ENCODE assay signal across 10 mouse cellular contexts in the genomic region with DNA sequence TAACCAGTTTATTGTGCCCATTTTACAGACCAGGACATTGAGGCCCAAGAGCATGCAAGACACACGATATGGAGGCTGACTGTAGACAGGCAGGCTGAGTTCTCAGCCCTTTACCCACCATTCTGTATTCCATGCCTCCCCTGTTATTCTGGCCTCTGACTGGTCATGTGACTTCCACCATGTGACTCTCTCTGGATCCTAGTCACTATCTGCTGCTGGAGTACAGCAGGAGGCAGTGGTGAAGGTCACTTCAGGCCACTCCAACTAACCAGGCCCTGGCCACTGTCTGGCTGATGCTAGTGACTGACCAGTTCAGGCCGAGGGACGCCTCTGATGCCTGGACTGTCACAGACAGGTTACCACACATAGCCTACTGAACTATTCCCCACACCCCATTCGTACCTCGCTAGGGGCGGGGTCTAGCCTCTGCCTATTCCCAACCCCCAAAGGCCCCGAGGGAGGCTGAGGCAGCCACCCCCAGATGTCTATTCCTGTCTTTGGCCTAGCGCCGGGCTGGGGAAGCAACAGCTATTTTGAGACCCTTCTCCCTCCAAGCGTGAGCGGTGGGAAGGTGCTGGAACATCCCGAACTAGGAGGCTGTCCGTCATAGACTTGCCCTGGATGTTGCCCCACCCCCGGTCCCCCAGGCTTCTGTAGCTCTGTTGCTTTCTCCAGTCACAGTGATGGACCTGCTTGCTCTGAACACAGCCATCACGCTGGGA. TPM values are rescaled to one million over a fixed set of nuclear protein-coding genes. Genes with fewer than 3 reads are reported as not detected.
DNase-seq lines count a peak whose midpoint lies in the region; ATAC-seq and TF ChIP-seq lines count a peak whose summit lies in the region.
"Had no signal": no experiment of that assay in that cellular context is flagged by ENCODE, and none has a peak within 500 bp of the region (broad histone marks: within the 10 kb centered on the region; RNA-seq: fewer than 3 reads in every experiment).

No protein-coding gene starts in this region.

- intact Hi-C loops in left cerebral cortex, postnatal 14 days (cut with DNase I) = no loop called here

- H3K27me3 ChIP-seq in hindbrain, embryonic 13.5 days = peaks cover 41% of the 10 kb centered on the region
- no peaks in the 10 kb centered on the region for H3K27me3 ChIP-seq in hindbrain, postnatal 0 days (ENCODE audit: insufficient read depth, low read length)
- H3K27me3 ChIP-seq in forebrain, embryonic 15.5 days = no peaks in the 10 kb centered on the region; the same call in 1 of the 2 replicates

- H3K4me2 ChIP-seq in hindbrain, embryonic 13.5 days = no peak overlapping the region
- H3K4me2 ChIP-seq in hindbrain, postnatal 0 days (ENCODE audit: low read depth, low read length) = no peak overlapping the region
- H3K4me2 ChIP-seq in forebrain, embryonic 15.5 days (replicated peaks) = no peak overlapping the region

- WGBS in hindbrain, embryonic 13.5 days = 59% methylated on average over 15 of the region's 15 CpGs
- WGBS in hindbrain, postnatal 0 days = 52% methylated on average over 15 of the region's 15 CpGs
- WGBS in forebrain, embryonic 15.5 days = 54% methylated on average over 15 of the region's 15 CpGs

- no peak overlapping the region for H3K4me3 ChIP-seq in hindbrain, embryonic 13.5 days
- H3K4me3 ChIP-seq in hindbrain, postnatal 0 days (ENCODE audit: low read length) = no peak overlapping the region
- no peak overlapping the region for H3K4me3 ChIP-seq in forebrain, embryonic 15.5 days

- H3K9me3 ChIP-seq in hindbrain, embryonic 13.5 days = no peaks in the 10 kb centered on the region
- H3K9me3 ChIP-seq in hindbrain, postnatal 0 days (ENCODE audit: low read length) = no peaks in the 10 kb centered on the region
- no peaks in the 10 kb centered on the region for H3K9me3 ChIP-seq in forebrain, embryonic 15.5 days

- 0 out of 2 replicates have a peak, but pooled peaks have one; percentile 27 for ATAC-seq in hindbrain, embryonic 13.5 days (ENCODE audit: low FRiP score)
- ATAC-seq in hindbrain, postnatal 0 days = no peak
- no peak for ATAC-seq in forebrain, embryonic 15.5 days (replicated peaks)
- ATAC-seq in granulocyte monocyte progenitor cell, adult 5-6 weeks (replicated peaks; ENCODE audit: poor library complexity, severe bottlenecking) = no peak
- ATAC-seq: liver, postnatal 0 days had no signal

- peaks cover 15% of the 10 kb centered on the region for H3K4me1 ChIP-seq in hindbrain, embryonic 13.5 days (replicated peaks)
- no peaks in the 10 kb centered on the region for H3K4me1 ChIP-seq in hindbrain, postnatal 0 days (ENCODE audit: insufficient read depth, low read length)
- peaks cover 11% of the 10 kb centered on the region for H3K4me1 ChIP-seq in forebrain, embryonic 15.5 days

- no peak for TF ChIP-seq CTCF in hindbrain, postnatal 0 days (IDR thresholded peaks at IDR 0.05; ENCODE audit: low read depth)

- H3K9ac ChIP-seq in hindbrain, embryonic 13.5 days = no peak overlapping the region
- no peak overlapping the region for H3K9ac ChIP-seq in hindbrain, postnatal 0 days (replicated peaks; ENCODE audit: low read length)
- no peak overlapping the region for H3K9ac ChIP-seq in forebrain, embryonic 15.5 days (replicated peaks)
- H3K9ac ChIP-seq: liver, postnatal 0 days had no signal

- H3K27ac ChIP-seq in hindbrain, embryonic 13.5 days = no peak overlapping the region
- H3K27ac ChIP-seq in hindbrain, postnatal 0 days = no peak overlapping the region
- no peak overlapping the region for H3K27ac ChIP-seq in forebrain, embryonic 15.5 days (replicated peaks)

- H3K36me3 ChIP-seq in hindbrain, embryonic 13.5 days = no peaks in the 10 kb centered on the region
- H3K36me3 ChIP-seq in hindbrain, postnatal 0 days (ENCODE audit: insufficient read depth, low read length) = no peaks in the 10 kb centered on the region
- no peaks in the 10 kb centered on the region for H3K36me3 ChIP-seq in forebrain, embryonic 15.5 days
- H3K36me3 ChIP-seq: G1E had no signal

- no peak for DNase-seq in hindbrain, postnatal 0 days (ENCODE audit: low spot score)
- peak; percentile 55 for DNase-seq in ES-CJ7 (ENCODE audit: low read depth, low spot score)
- DNase-seq in frontal cortex, postnatal 36 days (ENCODE audit: low spot score in 2 of 2) = peak; percentile 81 to 88
- peak; percentile 76 to 85 for DNase-seq in left cerebral cortex, postnatal 14 days (ENCODE audit: low spot score in 2 of 2)
- no peak for DNase-seq in cerebellum, adult 18-20 months
- DNase-seq: liver, postnatal 0 days had no signal

RNA-seq across cellular contexts. Expression of a gene that starts 4.6 kb away (rescaled TPM):
- 103 and 105 TPM in 2 replicates for polyA plus RNA-seq in hindbrain, embryonic 13.5 days (2015; fragmentation: Nextera tagmentation; extraction: Ambion mirVana)
- total RNA-seq in hindbrain, postnatal 0 days (2014; rRNA removed) = 28.8 and 55.6 TPM in 2 replicates
- 99.1 and 99.3 TPM in 2 replicates for polyA plus RNA-seq in hindbrain, postnatal 0 days (2015; fragmentation: Nextera tagmentation; extraction: Ambion mirVana)
- total RNA-seq in left cerebral cortex, postnatal 14 days (2021) = 10 to 100 TPM; 59.5 to 75.8 TPM
- 96.9 and 98.6 TPM in 2 replicates for polyA plus RNA-seq in forebrain, embryonic 15.5 days (2015; fragmentation: Nextera tagmentation; extraction: Ambion mirVana)
- total RNA-seq in granulocyte monocyte progenitor cell, adult 5-6 weeks (2014; fragmentation: Nextera tagmentation) = 92.9 and 109 TPM in 2 replicates
- 74.0 and 75.4 TPM in 2 replicates for total RNA-seq in granulocyte monocyte progenitor cell, adult 5-6 weeks (2017)

RNA-seq across cellular contexts. Expression of a gene that starts 36.8 kb away (rescaled TPM):
- 12.4 and 13.0 TPM in 2 replicates for polyA plus RNA-seq in hindbrain, embryonic 13.5 days (2015; fragmentation: Nextera tagmentation; extraction: Ambion mirVana)
- 21.4 and 34.6 TPM in 2 replicates for total RNA-seq in hindbrain, postnatal 0 days (2014; rRNA removed)
- 20.9 and 23.6 TPM in 2 replicates for polyA plus RNA-seq in hindbrain, postnatal 0 days (2015; fragmentation: Nextera tagmentation; extraction: Ambion mirVana)
- total RNA-seq in left cerebral cortex, postnatal 14 days (2021) = 100 to 1,000 TPM; 179 to 209 TPM
- 9.2 and 9.8 TPM in 2 replicates for polyA plus RNA-seq in forebrain, embryonic 15.5 days (2015; fragmentation: Nextera tagmentation; extraction: Ambion mirVana)
- total RNA-seq in granulocyte monocyte progenitor cell, adult 5-6 weeks (2014; fragmentation: Nextera tagmentation) = not detected in 2 replicates
- not detected in 2 replicates for total RNA-seq in granulocyte monocyte progenitor cell, adult 5-6 weeks (2017)
- polyA plus RNA-seq: G1E; liver, postnatal 0 days had no signal

RNA-seq across cellular contexts. Expression of a gene that starts 41.7 kb away (rescaled TPM):
- 156 and 160 TPM in 2 replicates for polyA plus RNA-seq in hindbrain, embryonic 13.5 days (2015; fragmentation: Nextera tagmentation; extraction: Ambion mirVana)
- 108 and 112 TPM in 2 replicates for total RNA-seq in hindbrain, postnatal 0 days (2014; rRNA removed)
- 141 and 145 TPM in 2 replicates for polyA plus RNA-seq in hindbrain, postnatal 0 days (2015; fragmentation: Nextera tagmentation; extraction: Ambion mirVana)
- 100 to 1,000 TPM; 244 to 283 TPM for total RNA-seq in left cerebral cortex, postnatal 14 days (2021)
- polyA plus RNA-seq in forebrain, embryonic 15.5 days (2015; fragmentation: Nextera tagmentation; extraction: Ambion mirVana) = 185 and 191 TPM in 2 replicates
- 70.1 and 93.7 TPM in 2 replicates for total RNA-seq in granulocyte monocyte progenitor cell, adult 5-6 weeks (2014; fragmentation: Nextera tagmentation)
- total RNA-seq in granulocyte monocyte progenitor cell, adult 5-6 weeks (2017) = 52.6 and 57.9 TPM in 2 replicates

RNA-seq across cellular contexts. Expression of a gene that starts 48.5 kb away (rescaled TPM):
- polyA plus RNA-seq in hindbrain, embryonic 13.5 days (2015; fragmentation: Nextera tagmentation; extraction: Ambion mirVana) = 53.1 and 56.5 TPM in 2 replicates
- 30.5 and 31.4 TPM in 2 replicates for total RNA-seq in hindbrain, postnatal 0 days (2014; rRNA removed)
- polyA plus RNA-seq in hindbrain, postnatal 0 days (2015; fragmentation: Nextera tagmentation; extraction: Ambion mirVana) = 47.1 and 47.5 TPM in 2 replicates
- 10 to 100 TPM; 38.2 to 38.8 TPM for total RNA-seq in left cerebral cortex, postnatal 14 days (2021)
- 59.4 and 61.3 TPM in 2 replicates for polyA plus RNA-seq in forebrain, embryonic 15.5 days (2015; fragmentation: Nextera tagmentation; extraction: Ambion mirVana)
- 21.1 and 24.8 TPM in 2 replicates for total RNA-seq in granulocyte monocyte progenitor cell, adult 5-6 weeks (2014; fragmentation: Nextera tagmentation)
- 35.3 and 41.9 TPM in 2 replicates for total RNA-seq in granulocyte monocyte progenitor cell, adult 5-6 weeks (2017)

Comparison
In these comparisons a context has a peak if more than half of its experiments do, and no peak if none do; other contexts are left out.
1. DNase-seq: peak in ES-CJ7 (single experiment), frontal cortex, postnatal 36 days (2 of 2) and left cerebral cortex, postnatal 14 days (2 of 2); none in hindbrain, postnatal 0 days (single experiment) and cerebellum, adult 18-20 months (0 of 2).
2. RNA of a gene that starts 36.8 kb away (total RNA-seq): 179 to 209 TPM in left cerebral cortex, postnatal 14 days and 21.4 to 34.6 TPM in hindbrain, postnatal 0 days; not detected in granulocyte monocyte progenitor cell, adult 5-6 weeks; every median in the first group is over 10 times any median in the second.